Mouse (Mus musculus) forebrain, embryonic 10.5 days (tissue): ENCODE data around the gene Kif17. TPM values are rescaled to one million over a fixed set of nuclear protein-coding genes. Genes with fewer than 3 reads are reported as not detected.
A peak's percentile ranks its signal among the peaks of the same experiment; 100 is the strongest.

ENCODE experiments used
- DNase-seq: peaks from one replicate; pipeline ENCODE4 v3.0.0-alpha.2; 2017; ENCODE audit warnings: low spot score; ENCODE audit errors: extremely low spot score
- H3K27ac ChIP-seq: fragments of 300-500 bp; sonication (generic); 2 replicates; pipeline ENCODE4 v1.5.1; 2016; ENCODE audit warnings: mild to moderate bottlenecking
- H3K27me3 ChIP-seq: fragments of 300-500 bp; sonication (generic); 2 replicates; pipeline ENCODE4 v1.6.1; 2016; ENCODE audit warnings: mild to moderate bottlenecking; ENCODE audit not compliant: poor library complexity, severe bottlenecking
- H3K36me3 ChIP-seq: fragments of 300-500 bp; sonication (generic); replicated peaks from 2 replicates; pipeline ENCODE4 v1.6.1; 2016; ENCODE audit warnings: mild to moderate bottlenecking, moderate library complexity
- H3K4me1 ChIP-seq: fragments of 300-500 bp; sonication (generic); 2 replicates; pipeline ENCODE4 v1.6.1; 2016
- H3K4me3 ChIP-seq: fragments of 300-500 bp; sonication (generic); 2 replicates; pipeline ENCODE4 v1.5.1; 2016; ENCODE audit warnings: mild to moderate bottlenecking, moderate library complexity
- H3K9me3 ChIP-seq: fragments of 300-500 bp; sonication (generic); 2 replicates; pipeline ENCODE4 v1.6.1; 2016; ENCODE audit warnings: mild to moderate bottlenecking, moderate library complexity
- WGBS: fragments of 180-500 bp; shearing (Covaris S2); methylation state at CpG from one replicate; pipeline ENCODE4 v1.1.7; 2016; 5-methylcytosine and 5-hydroxymethylcytosine counted together
- polyA plus RNA-seq: library from polyadenylated mRNA; unstranded; fragments of >200 nt; fragmentation: Nextera tagmentation; extraction: Ambion mirVana; gene quantifications from 2 replicates; pipeline ENCODE4 v1.2.1, GENCODE M21; 2016

The Kif17 gene
- 0.25 and 0.39 TPM in 2 replicates for polyA plus RNA-seq

DNA sequence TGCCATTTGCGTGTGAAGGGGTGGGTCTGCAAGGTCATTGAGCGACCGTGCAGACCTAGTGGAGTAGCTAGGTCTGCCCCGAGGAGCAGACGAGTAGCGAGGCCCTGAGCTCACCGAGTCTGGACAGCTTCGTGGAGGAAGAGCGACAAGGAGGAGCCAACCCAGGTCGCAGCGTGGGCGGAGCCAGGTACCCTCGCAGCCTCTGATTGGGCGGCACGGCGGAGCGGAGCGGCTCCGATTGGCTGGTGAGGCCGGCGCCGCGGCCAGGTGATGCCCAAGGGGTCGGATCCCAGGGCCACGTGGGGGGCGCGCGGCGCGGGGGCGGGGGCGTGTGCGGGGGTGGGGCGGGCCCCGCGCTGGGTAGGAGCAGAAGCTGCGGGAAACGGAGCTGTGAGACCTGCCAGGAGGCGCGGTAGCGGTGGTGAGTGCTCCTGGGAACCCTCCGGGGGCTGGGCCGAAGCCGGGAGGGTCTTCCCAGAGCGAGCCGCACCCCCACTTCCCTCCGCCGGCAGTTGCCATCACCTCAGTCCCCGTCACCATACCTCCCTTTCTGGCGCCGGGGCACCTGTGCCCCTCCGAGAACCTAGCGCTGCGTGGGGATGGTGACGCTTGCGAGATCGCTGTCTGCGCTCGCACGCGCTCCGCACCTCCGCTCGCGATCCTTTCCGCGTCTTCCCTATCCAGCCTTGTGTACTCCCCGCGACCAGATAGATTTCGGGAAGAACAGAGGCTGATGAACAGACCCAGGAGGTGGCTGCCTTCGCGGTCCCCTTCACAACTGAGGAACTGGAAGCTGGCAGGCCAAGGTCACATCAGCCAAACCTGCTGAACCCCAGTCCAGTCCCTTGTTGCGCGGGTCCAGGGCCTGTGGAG is at the start of gene Kif17, which contains the start of gene Sh2d5:
TSS of gene Kif17 (plus strand) at position 348 of the 873 bp plus-strand sequence.
TSS of gene Sh2d5 (plus strand) at position 316 of the 873 bp plus-strand sequence.
- Histone ChIP-seq H3K27me3 (peaks cover 90% of the 10 kb centered on the region), H3K27ac (peak within 1 kb of the TSS; percentile 48), H3K4me1 (peaks cover 40% of the 10 kb centered on the region), H3K9me3 (no peaks in the 10 kb centered on the region), H3K4me3 (peak within 1 kb of the TSS; percentile 68), H3K36me3 (peaks cover 28% of the 10 kb centered on the region)
- WGBS, result under 1% methylated on average over 69 of the region's 74 CpGs
- peak; percentile 84 for DNase-seq

DNA sequence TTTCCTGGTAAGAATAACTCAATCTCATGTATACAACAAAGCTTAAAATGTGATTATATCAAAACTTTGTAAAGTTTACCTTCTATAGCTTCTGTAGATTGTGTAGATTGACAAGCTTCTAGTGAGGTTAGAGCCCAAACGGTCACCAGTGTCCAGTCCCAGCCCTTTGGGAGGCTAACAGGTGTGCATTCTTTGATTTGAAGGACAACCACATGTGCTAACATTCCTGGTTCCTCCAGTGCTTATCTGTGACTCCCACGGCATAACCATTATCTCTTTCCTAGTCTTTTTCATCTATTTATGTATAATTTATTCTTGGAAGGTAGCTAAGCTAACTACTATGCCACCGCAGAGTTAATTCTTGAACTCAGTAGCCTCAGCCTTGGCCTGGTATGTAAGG is 49.5 kb upstream of the Kif17 start:
- H3K4me3 ChIP-seq, result no peak overlapping the region
- peaks cover 99% of the 10 kb centered on the region for H3K36me3 ChIP-seq
- H3K9me3 ChIP-seq, result no peaks in the 10 kb centered on the region
- 93% methylated on average over 3 of the region's 3 CpGs for WGBS
- no peaks in the 10 kb centered on the region for H3K27me3 ChIP-seq
- no peak overlapping the region for H3K27ac ChIP-seq
- DNase-seq, result no peak
- H3K4me1 ChIP-seq, result no peaks in the 10 kb centered on the region

DNA sequence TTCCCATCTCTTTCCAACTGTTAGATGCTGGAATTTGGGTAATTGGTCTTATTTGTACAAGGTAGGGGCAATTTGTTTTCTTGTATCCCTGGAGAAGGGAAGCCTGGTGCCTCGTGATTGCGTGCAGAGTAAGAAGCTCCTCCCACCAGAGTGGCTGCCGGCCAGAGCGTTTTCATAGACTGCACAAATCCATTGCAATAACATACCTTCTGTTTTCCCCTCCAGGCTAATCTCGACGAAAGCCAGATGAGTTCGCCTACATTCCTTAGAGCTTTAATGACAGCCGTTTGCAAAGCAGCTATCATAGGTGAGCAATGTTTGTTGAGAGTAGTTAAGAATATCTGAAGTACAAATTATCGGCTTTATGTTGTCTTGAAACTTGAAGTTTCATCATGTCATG is 48.5 kb upstream of the Kif17 start:
- Histone ChIP-seq H3K9me3 (no peaks in the 10 kb centered on the region), H3K4me1 (no peaks in the 10 kb centered on the region), H3K27me3 (no peaks in the 10 kb centered on the region), H3K27ac (no peak overlapping the region), H3K36me3 (peaks cover 98% of the 10 kb centered on the region), H3K4me3 (no peak overlapping the region)
- 89% methylated on average over 9 of the region's 9 CpGs for WGBS
- DNase-seq, result no peak

DNA sequence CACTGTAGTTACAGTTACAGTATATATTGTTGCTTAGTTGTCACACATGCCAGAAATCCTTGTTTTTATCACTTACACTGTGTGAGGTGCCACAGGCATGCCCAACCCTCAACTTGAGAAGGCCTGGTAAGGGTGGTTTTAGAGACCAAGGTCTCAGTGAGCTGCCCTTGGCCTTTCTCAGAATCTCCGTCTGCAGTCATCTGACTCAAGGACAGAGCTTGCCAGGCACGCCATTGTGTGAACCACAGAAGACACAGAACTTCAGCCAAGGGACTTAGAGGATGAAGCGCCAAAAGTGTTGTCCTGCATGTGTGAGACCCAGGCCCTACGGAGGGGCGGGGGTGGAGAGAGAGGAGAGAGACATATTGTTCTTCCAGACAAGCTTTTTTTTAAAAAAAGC is 40.1 kb upstream of the Kif17 start:
- WGBS, result 90% methylated on average over 5 of the region's 5 CpGs
- Histone ChIP-seq H3K4me3 (no peak overlapping the region), H3K36me3 (peaks cover 50% of the 10 kb centered on the region), H3K27ac (no peak overlapping the region), H3K4me1 (no peaks in the 10 kb centered on the region), H3K9me3 (no peaks in the 10 kb centered on the region), H3K27me3 (no peaks in the 10 kb centered on the region)
- DNase-seq, result no peak

DNA sequence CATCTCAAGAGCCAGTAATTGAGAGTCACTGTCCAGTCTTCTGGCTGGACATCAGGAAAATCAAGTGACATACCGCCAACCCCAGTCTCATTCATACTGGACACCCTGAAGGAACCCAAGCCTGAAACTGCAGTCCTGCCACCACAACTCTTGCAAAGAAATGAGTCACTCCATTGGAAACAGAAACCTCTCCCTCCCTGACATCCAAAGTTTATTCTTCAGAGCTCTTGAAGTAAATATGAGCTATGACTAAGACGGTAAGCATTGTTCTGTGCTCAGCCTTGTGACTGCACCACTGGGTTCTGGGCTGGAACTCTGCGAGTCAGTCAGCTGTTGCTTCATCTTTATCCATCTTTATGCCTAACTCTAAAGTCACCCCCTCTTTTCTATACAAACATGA is 36.4 kb upstream of the Kif17 start:
- DNase-seq, result no peak
- no peak overlapping the region for H3K27ac ChIP-seq
- peaks cover 24% of the 10 kb centered on the region for H3K36me3 ChIP-seq
- H3K4me1 ChIP-seq, result peaks cover 23% of the 10 kb centered on the region
- WGBS, result 87% methylated on average over 3 of the region's 3 CpGs
- H3K4me3 ChIP-seq, result no peak overlapping the region
- H3K27me3 ChIP-seq, result no peaks in the 10 kb centered on the region
- H3K9me3 ChIP-seq, result no peaks in the 10 kb centered on the region

DNA sequence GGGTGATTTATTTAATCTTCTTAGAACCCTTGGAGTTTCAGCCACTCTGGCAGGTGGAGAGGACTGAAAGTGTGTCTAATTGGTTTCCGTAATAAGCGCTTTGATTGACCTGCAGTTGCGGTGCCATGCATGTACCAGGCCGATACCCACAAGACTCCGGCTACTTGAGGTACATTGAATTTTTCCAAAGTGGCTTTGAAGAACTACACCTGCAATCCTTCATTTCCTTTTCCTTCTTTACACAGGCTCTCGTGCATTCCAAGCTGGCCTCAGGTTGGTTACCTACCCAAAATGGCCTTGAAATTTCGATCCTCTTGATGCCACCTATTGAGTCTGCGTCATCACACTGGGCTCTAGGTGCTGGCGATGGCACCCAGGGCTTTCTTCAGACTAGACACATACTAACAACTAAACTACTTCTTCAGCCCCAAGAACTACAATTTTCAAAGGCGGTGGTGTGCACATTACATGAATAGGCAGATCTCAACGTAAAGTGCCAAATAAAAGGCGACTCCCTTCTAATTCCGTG is 34.5 kb upstream of the Kif17 start:
- 50% methylated on average over 13 of the region's 13 CpGs for WGBS
- Histone ChIP-seq H3K27me3 (no peaks in the 10 kb centered on the region), H3K36me3 (peaks cover 27% of the 10 kb centered on the region), H3K9me3 (no peaks in the 10 kb centered on the region), H3K4me1 (peaks cover 34% of the 10 kb centered on the region), H3K27ac (peak overlapping the region; percentile 100), H3K4me3 (peak overlapping the region; percentile 91)
- DNase-seq, result no peak

DNA sequence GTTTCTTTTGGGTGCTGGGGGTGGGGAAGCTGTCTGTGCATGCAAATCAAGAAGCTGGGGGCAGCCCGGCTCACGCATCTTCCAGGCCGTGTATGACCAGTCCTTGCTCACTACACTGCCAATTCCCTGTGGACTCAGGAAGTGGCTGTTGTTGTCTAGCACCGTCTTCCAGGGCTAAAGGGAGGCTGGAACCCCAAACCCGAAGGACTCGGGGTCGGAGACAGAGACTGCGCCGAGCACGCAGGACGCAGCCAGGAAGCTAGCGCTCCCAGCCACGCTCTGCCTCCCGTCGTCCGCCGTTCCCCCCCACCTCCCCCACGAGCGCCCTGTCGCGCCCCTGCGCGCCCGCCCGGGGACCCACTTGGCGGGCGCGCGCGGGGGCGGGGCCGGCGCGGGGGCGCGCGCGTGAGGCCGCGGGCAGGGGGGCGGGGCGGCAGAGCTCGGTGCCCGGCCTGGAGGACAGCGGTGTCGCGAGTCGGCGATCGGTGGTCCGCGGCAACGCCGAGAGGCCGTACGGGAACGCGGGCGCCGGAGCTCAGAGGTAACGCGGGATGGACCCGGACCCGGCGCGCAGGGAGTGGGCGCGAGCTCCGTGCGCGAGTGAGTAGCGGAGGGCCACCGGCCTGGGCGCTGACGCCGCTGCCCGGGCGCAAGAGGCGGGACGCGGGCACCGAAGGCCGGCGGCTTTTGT is 33.9 kb upstream of the Kif17 start, which contains the start of gene Hp1bp3:
TSS of gene Hp1bp3 (plus strand) at position 97 of the 691 bp plus-strand sequence.
- Histone ChIP-seq H3K4me1 (peaks cover 34% of the 10 kb centered on the region), H3K4me3 (peak within 1 kb of the TSS; percentile 91), H3K36me3 (peaks cover 29% of the 10 kb centered on the region), H3K27me3 (no peaks in the 10 kb centered on the region), H3K27ac (peak within 1 kb of the TSS; percentile 100), H3K9me3 (no peaks in the 10 kb centered on the region)
- WGBS, result under 1% methylated on average over 84 of the region's 84 CpGs
- peak; percentile 76 for DNase-seq

DNA sequence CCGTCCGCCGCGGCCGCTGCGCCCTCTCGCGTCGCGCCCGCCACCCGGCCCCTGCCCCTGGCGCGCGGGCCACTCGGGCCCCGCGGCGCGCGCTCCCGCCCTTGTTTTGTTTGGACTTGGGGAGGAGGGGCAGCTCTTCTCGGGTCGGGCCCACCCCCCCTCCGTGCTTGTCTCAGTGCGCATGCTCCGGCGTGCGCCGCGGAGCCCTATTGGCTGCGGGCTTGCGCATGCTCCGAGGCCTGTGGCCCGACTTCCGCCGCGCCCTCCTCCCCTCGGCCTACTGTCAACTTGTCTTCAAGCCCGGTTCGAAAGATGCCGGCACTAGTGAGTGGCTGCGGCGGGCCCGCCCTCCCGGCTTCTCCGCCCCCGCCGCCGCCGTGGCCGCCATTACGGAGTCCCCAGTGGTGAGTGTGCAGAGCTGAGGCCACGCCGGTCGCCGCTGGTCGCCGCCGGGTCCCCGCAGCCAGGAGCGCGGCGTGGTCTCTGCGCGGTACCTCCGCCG is 33.3 kb upstream of the Kif17 start:
- Histone ChIP-seq H3K36me3 (peaks cover 35% of the 10 kb centered on the region), H3K9me3 (no peaks in the 10 kb centered on the region), H3K27me3 (no peaks in the 10 kb centered on the region), H3K4me1 (peaks cover 34% of the 10 kb centered on the region), H3K4me3 (peak overlapping the region; percentile 91), H3K27ac (peak overlapping the region; percentile 100)
- DNase-seq, result peak; percentile 96
- WGBS, result under 1% methylated on average over 60 of the region's 68 CpGs

DNA sequence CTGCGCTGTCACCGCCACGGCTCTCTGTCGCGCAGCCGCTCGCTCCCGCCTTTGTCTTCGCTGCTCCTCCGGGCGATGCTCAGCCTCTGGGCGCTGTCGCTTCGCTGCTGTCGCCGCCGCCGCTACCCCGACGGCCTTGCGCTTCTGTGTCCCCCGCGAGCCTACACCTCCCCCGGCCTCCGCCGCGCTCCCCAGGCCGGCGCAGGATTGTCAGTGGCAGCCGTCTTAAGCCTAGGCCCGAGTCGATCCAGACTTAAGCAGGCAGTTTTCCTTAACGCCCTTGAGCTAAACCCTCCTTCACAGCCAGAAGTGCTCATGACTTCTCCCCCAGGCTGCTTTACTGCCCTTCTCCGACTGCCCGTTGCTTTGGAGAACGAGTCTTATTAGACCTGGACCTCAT is 32.8 kb upstream of the Kif17 start:
- peak overlapping the region; percentile 100 for H3K27ac ChIP-seq
- H3K27me3 ChIP-seq, result no peaks in the 10 kb centered on the region
- H3K4me3 ChIP-seq, result peak overlapping the region; percentile 91
- WGBS, result 1% methylated on average over 36 of the region's 36 CpGs
- peaks cover 34% of the 10 kb centered on the region for H3K4me1 ChIP-seq
- no peak for DNase-seq
- H3K36me3 ChIP-seq, result peaks cover 40% of the 10 kb centered on the region
- H3K9me3 ChIP-seq, result no peaks in the 10 kb centered on the region

DNA sequence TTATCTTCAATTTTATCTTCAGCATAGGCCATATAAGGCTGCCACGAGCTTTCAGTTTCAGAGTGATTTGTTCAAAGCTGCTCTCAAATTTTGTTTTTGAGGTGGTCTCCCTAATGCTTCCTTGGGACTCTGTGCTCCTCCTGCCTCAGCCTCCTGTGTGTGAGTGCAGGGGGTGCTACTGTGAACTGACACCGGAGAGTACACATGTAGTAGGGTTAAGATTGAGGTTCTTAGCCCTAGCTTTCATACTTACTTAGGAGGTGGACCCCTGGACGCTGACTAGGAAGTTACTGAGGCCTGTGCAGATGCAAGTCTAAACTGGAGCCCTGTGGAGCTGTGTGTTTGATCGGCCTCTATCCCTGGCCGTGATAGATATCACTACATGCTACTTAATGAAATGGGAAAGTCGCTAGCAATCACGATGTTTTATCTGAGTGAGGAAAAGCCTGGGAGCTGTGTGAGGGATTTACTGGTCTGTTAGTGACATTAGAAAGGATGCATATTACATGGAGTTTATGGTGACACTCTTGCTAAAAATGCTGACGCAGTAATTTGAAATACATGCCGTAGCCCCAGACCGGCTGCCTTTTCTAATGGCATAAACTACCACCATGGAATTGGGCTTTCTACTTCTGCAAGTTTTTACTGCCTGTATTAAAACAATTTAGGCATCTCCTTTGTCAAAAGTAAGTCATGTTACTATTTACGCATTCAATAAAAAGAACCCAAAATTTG is 32.1 kb upstream of the Kif17 start:
- 88% methylated on average over 11 of the region's 11 CpGs for WGBS
- Histone ChIP-seq H3K27me3 (no peaks in the 10 kb centered on the region), H3K36me3 (peaks cover 46% of the 10 kb centered on the region), H3K9me3 (no peaks in the 10 kb centered on the region), H3K4me1 (peaks cover 34% of the 10 kb centered on the region), H3K4me3 (peak overlapping the region; percentile 91), H3K27ac (peak overlapping the region; percentile 100)
- DNase-seq, result no peak

DNA sequence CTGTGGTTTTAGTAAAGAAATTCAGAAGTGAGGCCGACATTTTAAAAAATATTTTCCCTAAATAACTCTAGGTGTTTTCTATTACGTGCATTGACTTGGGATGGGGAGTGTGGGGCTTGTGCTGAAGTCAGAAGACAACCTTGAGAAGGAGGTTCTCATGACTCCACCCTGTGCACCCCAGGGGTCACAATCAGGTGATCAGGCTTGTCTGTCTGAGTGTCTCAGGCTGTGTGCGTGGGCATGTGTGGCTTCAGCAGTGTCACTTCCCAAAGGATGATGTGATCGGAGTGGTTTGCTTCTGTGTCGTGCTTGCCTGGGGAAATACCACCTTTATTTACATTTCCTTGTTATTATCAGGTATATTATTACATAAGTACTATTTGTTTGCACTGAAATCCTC is 30.9 kb upstream of the Kif17 start:
- Histone ChIP-seq H3K4me3 (no peak overlapping the region), H3K36me3 (peaks cover 59% of the 10 kb centered on the region)
- WGBS, result 94% methylated on average over 5 of the region's 5 CpGs

DNA sequence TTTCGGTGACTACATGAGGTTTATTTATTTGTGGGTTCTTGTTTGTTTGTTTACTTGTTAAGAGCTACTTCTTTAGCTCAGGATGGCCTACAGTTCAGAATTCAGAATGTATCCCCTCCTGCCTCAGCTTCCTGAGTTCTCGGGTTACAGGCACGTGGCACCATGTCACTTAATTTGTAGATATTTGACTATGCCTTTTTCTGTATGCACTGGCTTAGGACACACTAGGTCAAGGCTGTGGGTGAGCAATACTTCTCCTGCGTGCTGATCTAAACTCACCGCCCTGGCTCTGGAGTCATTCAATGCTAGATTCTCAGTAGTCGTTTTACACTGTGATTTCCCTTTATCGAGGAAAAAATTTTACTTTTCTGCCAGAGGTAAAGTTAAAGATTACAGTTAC is 29.5 kb upstream of the Kif17 start:
- Histone ChIP-seq H3K4me1 (peaks cover 30% of the 10 kb centered on the region), H3K36me3 (peaks cover 72% of the 10 kb centered on the region), H3K9me3 (no peaks in the 10 kb centered on the region), H3K4me3 (no peak overlapping the region), H3K27me3 (no peaks in the 10 kb centered on the region), H3K27ac (no peak overlapping the region)
- DNase-seq, result no peak
- 92% methylated on average over 7 of the region's 7 CpGs for WGBS

More for the DNA sequence above, 30.9 kb upstream of the Kif17 start:
- DNase-seq, result no peak
- no peak overlapping the region for H3K27ac ChIP-seq
- H3K27me3 ChIP-seq, result no peaks in the 10 kb centered on the region
- no peaks in the 10 kb centered on the region for H3K9me3 ChIP-seq
- peaks cover 34% of the 10 kb centered on the region for H3K4me1 ChIP-seq
